Mouse (Mus musculus): ENCODE measurements around the gene Ifi35.

- TF ChIP-seq GATA1 (IDR thresholded peaks at IDR 0.05; ENCODE audit: low read length) (no peak), TAL1 (IDR thresholded peaks at IDR 0.05; ENCODE audit: low read length) (no peak)
Measured at GRCm38 (mm10) chr11:101433396-101433795, 14.8 kb upstream of the Ifi35 start.
